Mouse (Mus musculus) heart, postnatal 0 days (tissue): ENCODE results near the gene Ccnq.

Experiments used
- CTCF ChIP-seq: IDR thresholded peaks from 2 replicates; pipeline ENCODE4 v1.5.1; 2016; ENCODE audit warnings: antibody characterized with exemption, control low read depth, low read depth
- EP300 ChIP-seq: IDR thresholded peaks from 2 replicates; pipeline ENCODE4 v1.6.1; 2016; ENCODE audit warnings: antibody characterized with exemption, low read depth

GRCm38 (mm10) chr11:78728041-78728440, 23.5 kb downstream of the Ccnq start:
- TF ChIP-seq CTCF: no peak
- no peak for TF ChIP-seq EP300
